Mouse (Mus musculus): ENCODE data around the gene Cracr2a. TPM values are rescaled to one million over a fixed set of nuclear protein-coding genes. Genes with fewer than 3 reads are reported as not detected.

Cracr2a gene
- polyA plus RNA-seq, 1 experiment from 2014 or later: 0.32 TPM

- no peak overlapping the region for H3K4me3 ChIP-seq (replicated peaks; ENCODE audit: low read length)
- H3K9me3 ChIP-seq (ENCODE audit: control insufficient read depth, low read length): no peaks in the 10 kb centered on the region
- H3K27me3 ChIP-seq (replicated peaks; ENCODE audit: control insufficient read depth, insufficient read depth, low read length): no peaks in the 10 kb centered on the region
- no peaks in the 10 kb centered on the region for H3K36me3 ChIP-seq (ENCODE audit: control insufficient read depth, insufficient read depth)
- no peak overlapping the region for H3K27ac ChIP-seq (ENCODE audit: low read length)
- H3K4me2 ChIP-seq (ENCODE audit: low read length): no peak overlapping the region
- ATAC-seq: no peak
- WGBS: 89% methylated on average over 5 of the region's 5 CpGs
- no peak overlapping the region for H3K9ac ChIP-seq (replicated peaks; ENCODE audit: low read depth, low read length)
- H3K4me1 ChIP-seq (replicated peaks; ENCODE audit: control insufficient read depth, insufficient read depth, low read length): peaks cover 9% of the 10 kb centered on the region
These were observed 17.7 kb downstream of the Cracr2a start for GRCm38 (mm10) chr6:127578810-127579209.

GRCm38 (mm10) chr6:127581915-127582314 lies 20.8 kb downstream of the Cracr2a start:
- no peak for ATAC-seq
- Histone ChIP-seq H3K36me3 (ENCODE audit: control insufficient read depth, insufficient read depth) (no peaks in the 10 kb centered on the region), H3K9me3 (ENCODE audit: control insufficient read depth, low read length) (no peaks in the 10 kb centered on the region), H3K27ac (ENCODE audit: low read length) (no peak overlapping the region), H3K4me3 (replicated peaks; ENCODE audit: low read length) (no peak overlapping the region), H3K9ac (replicated peaks; ENCODE audit: low read depth, low read length) (0 out of 2 replicates have a peak overlapping the region, but pooled peaks have one; percentile 1), H3K4me1 (replicated peaks; ENCODE audit: control insufficient read depth, insufficient read depth, low read length) (peaks cover 9% of the 10 kb centered on the region), H3K27me3 (replicated peaks; ENCODE audit: control insufficient read depth, insufficient read depth, low read length) (no peaks in the 10 kb centered on the region), H3K4me2 (ENCODE audit: low read length) (peak overlapping the region; percentile 50; the same call in 1 of the 2 replicates)
- 59% methylated on average over 12 of the region's 12 CpGs for WGBS

- no peaks in the 10 kb centered on the region for H3K9me3 ChIP-seq (ENCODE audit: control insufficient read depth, low read length)
- H3K4me3 ChIP-seq (replicated peaks; ENCODE audit: low read length): peak overlapping the region; percentile 14; the same call in 1 of the 2 replicates
- peaks cover 9% of the 10 kb centered on the region for H3K4me1 ChIP-seq (replicated peaks; ENCODE audit: control insufficient read depth, insufficient read depth, low read length)
- 13% methylated on average over 15 of the region's 15 CpGs for WGBS
- H3K9ac ChIP-seq (replicated peaks; ENCODE audit: low read depth, low read length): peak overlapping the region; percentile 1; the same call in 1 of the 2 replicates
- H3K27ac ChIP-seq (ENCODE audit: low read length): no peak overlapping the region
- H3K4me2 ChIP-seq (ENCODE audit: low read length): peak overlapping the region; percentile 50
- peak; percentile 77 for ATAC-seq
- no peaks in the 10 kb centered on the region for H3K36me3 ChIP-seq (ENCODE audit: control insufficient read depth, insufficient read depth)
- H3K27me3 ChIP-seq (replicated peaks; ENCODE audit: control insufficient read depth, insufficient read depth, low read length): no peaks in the 10 kb centered on the region
These were observed 21.4 kb downstream of the Cracr2a start for GRCm38 (mm10) chr6:127582391-127583176.

GRCm38 (mm10) chr6:127591467-127591866 lies 30.3 kb downstream of the Cracr2a start:
- no peak overlapping the region for H3K4me2 ChIP-seq (ENCODE audit: low read length)
- no peak overlapping the region for H3K9ac ChIP-seq (replicated peaks; ENCODE audit: low read depth, low read length)
- WGBS: 77% methylated on average over 3 of the region's 3 CpGs
- H3K9me3 ChIP-seq (ENCODE audit: control insufficient read depth, low read length): no peaks in the 10 kb centered on the region
- no peak overlapping the region for H3K27ac ChIP-seq (ENCODE audit: low read length)
- no peak for ATAC-seq
- no peaks in the 10 kb centered on the region for H3K4me1 ChIP-seq (replicated peaks; ENCODE audit: control insufficient read depth, insufficient read depth, low read length)
- no peak overlapping the region for H3K4me3 ChIP-seq (replicated peaks; ENCODE audit: low read length)
- H3K36me3 ChIP-seq (ENCODE audit: control insufficient read depth, insufficient read depth): no peaks in the 10 kb centered on the region
- no peaks in the 10 kb centered on the region for H3K27me3 ChIP-seq (replicated peaks; ENCODE audit: control insufficient read depth, insufficient read depth, low read length)

GRCm38 (mm10) chr6:127593487-127593886 lies 32.3 kb downstream of the Cracr2a start:
- WGBS: 24% methylated on average over 4 of the region's 4 CpGs
- no peak overlapping the region for H3K4me2 ChIP-seq (ENCODE audit: low read length)
- H3K4me1 ChIP-seq (replicated peaks; ENCODE audit: control insufficient read depth, insufficient read depth, low read length): no peaks in the 10 kb centered on the region
- no peaks in the 10 kb centered on the region for H3K9me3 ChIP-seq (ENCODE audit: control insufficient read depth, low read length)
- H3K27ac ChIP-seq (ENCODE audit: low read length): no peak overlapping the region
- ATAC-seq: peak; percentile 49; the same call in 1 of the 2 replicates
- H3K9ac ChIP-seq (replicated peaks; ENCODE audit: low read depth, low read length): no peak overlapping the region
- H3K27me3 ChIP-seq (replicated peaks; ENCODE audit: control insufficient read depth, insufficient read depth, low read length): no peaks in the 10 kb centered on the region
- H3K36me3 ChIP-seq (ENCODE audit: control insufficient read depth, insufficient read depth): no peaks in the 10 kb centered on the region
- H3K4me3 ChIP-seq (replicated peaks; ENCODE audit: low read length): no peak overlapping the region

GRCm38 (mm10) chr6:127599280-127599679 lies 38.1 kb downstream of the Cracr2a start:
- no peak overlapping the region for H3K9ac ChIP-seq (replicated peaks; ENCODE audit: low read depth, low read length)
- no peaks in the 10 kb centered on the region for H3K36me3 ChIP-seq (ENCODE audit: control insufficient read depth, insufficient read depth)
- no peaks in the 10 kb centered on the region; the same call in 1 of the 2 replicates for H3K9me3 ChIP-seq (ENCODE audit: control insufficient read depth, low read length)
- H3K4me1 ChIP-seq (replicated peaks; ENCODE audit: control insufficient read depth, insufficient read depth, low read length): peaks cover 3% of the 10 kb centered on the region
- no peak for ATAC-seq
- H3K27ac ChIP-seq (ENCODE audit: low read length): no peak overlapping the region; the same call in 1 of the 2 replicates
- H3K4me2 ChIP-seq (ENCODE audit: low read length): no peak overlapping the region
- H3K4me3 ChIP-seq (replicated peaks; ENCODE audit: low read length): no peak overlapping the region
- WGBS: 19% methylated on average over 6 of the region's 6 CpGs
- no peaks in the 10 kb centered on the region for H3K27me3 ChIP-seq (replicated peaks; ENCODE audit: control insufficient read depth, insufficient read depth, low read length)

GRCm38 (mm10) chr6:127605067-127606025 lies 44.2 kb downstream of the Cracr2a start:
- no peaks in the 10 kb centered on the region for H3K36me3 ChIP-seq (ENCODE audit: control insufficient read depth, insufficient read depth)
- H3K4me3 ChIP-seq (replicated peaks; ENCODE audit: low read length): no peak overlapping the region
- peak; percentile 72 for ATAC-seq
- no peaks in the 10 kb centered on the region for H3K27me3 ChIP-seq (replicated peaks; ENCODE audit: control insufficient read depth, insufficient read depth, low read length)
- WGBS: 69% methylated on average over 15 of the region's 15 CpGs
- no peak overlapping the region for H3K9ac ChIP-seq (replicated peaks; ENCODE audit: low read depth, low read length)
- no peaks in the 10 kb centered on the region; the same call in 1 of the 2 replicates for H3K9me3 ChIP-seq (ENCODE audit: control insufficient read depth, low read length)
- H3K4me1 ChIP-seq (replicated peaks; ENCODE audit: control insufficient read depth, insufficient read depth, low read length): no peaks in the 10 kb centered on the region
- no peak overlapping the region for H3K4me2 ChIP-seq (ENCODE audit: low read length)
- no peak overlapping the region for H3K27ac ChIP-seq (ENCODE audit: low read length)

GRCm38 (mm10) chr6:127609673-127610072 lies 48.5 kb downstream of the Cracr2a start:
- no peak overlapping the region for H3K4me2 ChIP-seq (ENCODE audit: low read length)
- no peak overlapping the region for H3K4me3 ChIP-seq (replicated peaks; ENCODE audit: low read length)
- H3K4me1 ChIP-seq (replicated peaks; ENCODE audit: control insufficient read depth, insufficient read depth, low read length): peaks cover 5% of the 10 kb centered on the region
- ATAC-seq: no peak
- no peaks in the 10 kb centered on the region for H3K36me3 ChIP-seq (ENCODE audit: control insufficient read depth, insufficient read depth)
- H3K9ac ChIP-seq (replicated peaks; ENCODE audit: low read depth, low read length): no peak overlapping the region
- no peak overlapping the region for H3K27ac ChIP-seq (ENCODE audit: low read length)
- no peaks in the 10 kb centered on the region for H3K27me3 ChIP-seq (replicated peaks; ENCODE audit: control insufficient read depth, insufficient read depth, low read length)
- no peaks in the 10 kb centered on the region for H3K9me3 ChIP-seq (ENCODE audit: control insufficient read depth, low read length)

GRCm38 (mm10) chr6:127611216-127611615 lies 50.1 kb downstream of the Cracr2a start:
- Histone ChIP-seq H3K36me3 (ENCODE audit: control insufficient read depth, insufficient read depth) (no peaks in the 10 kb centered on the region), H3K4me2 (ENCODE audit: low read length) (no peak overlapping the region), H3K9ac (replicated peaks; ENCODE audit: low read depth, low read length) (no peak overlapping the region), H3K4me3 (replicated peaks; ENCODE audit: low read length) (no peak overlapping the region), H3K9me3 (ENCODE audit: control insufficient read depth, low read length) (no peaks in the 10 kb centered on the region), H3K4me1 (replicated peaks; ENCODE audit: control insufficient read depth, insufficient read depth, low read length) (peaks cover 5% of the 10 kb centered on the region), H3K27me3 (replicated peaks; ENCODE audit: control insufficient read depth, insufficient read depth, low read length) (no peaks in the 10 kb centered on the region), H3K27ac (ENCODE audit: low read length) (no peak overlapping the region)
- WGBS: 84% methylated on average over 12 of the region's 12 CpGs
- ATAC-seq: no peak
